Mouse (Mus musculus): ENCODE measurements around the gene Slc25a12.

Gene Slc25a12

DNA sequence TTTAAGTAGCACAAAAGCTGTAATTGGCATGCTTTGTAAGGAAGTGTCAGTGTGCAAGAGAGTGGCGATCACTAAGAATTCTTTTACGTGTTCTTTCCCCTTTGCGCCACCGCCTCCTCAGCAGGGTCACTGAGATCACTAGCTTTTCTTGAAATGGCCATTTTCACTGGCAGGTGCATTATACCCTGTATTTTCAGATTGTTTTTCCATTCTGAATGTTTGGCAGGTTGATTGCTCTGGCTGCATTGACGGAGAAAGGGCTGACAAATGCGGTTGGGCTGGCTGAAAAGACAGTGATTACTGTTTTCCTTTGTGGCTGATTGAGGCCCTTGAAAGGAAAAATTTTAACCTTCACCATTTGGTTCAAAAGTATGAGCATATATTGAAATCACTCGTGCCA, 122.7 kb downstream of the Slc25a12 start:
- no peak for DNase-seq

DNA sequence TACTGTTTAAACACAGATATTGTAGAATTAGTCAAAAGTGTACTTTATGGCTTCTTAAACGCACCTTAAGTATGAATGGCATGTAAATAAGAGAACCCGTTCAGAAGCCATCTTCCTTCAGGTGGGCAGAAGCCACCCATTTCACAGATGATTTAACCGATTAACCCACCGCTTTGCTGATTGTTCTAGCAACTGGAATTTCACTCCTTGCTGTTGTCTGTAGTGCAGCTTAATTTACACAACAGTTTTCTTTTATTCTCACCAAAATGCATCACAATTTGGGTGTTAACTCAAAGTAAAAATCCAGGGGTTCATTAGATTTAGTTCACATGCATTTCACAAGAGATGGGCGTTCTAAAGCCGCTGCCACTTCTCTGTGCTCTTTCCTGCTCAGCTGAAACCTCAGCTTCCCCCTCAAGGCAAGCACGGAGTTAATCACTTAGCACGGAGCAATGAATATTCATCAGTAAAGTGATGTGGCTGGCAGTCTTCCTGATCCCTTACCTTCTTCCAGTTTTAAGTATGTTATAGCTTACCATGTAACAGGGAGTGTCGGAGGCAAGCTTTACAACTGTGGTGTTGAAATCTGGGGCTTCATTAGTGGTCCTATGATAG, 124.4 kb downstream of the Slc25a12 start:
- DNase-seq: no peak

DNA sequence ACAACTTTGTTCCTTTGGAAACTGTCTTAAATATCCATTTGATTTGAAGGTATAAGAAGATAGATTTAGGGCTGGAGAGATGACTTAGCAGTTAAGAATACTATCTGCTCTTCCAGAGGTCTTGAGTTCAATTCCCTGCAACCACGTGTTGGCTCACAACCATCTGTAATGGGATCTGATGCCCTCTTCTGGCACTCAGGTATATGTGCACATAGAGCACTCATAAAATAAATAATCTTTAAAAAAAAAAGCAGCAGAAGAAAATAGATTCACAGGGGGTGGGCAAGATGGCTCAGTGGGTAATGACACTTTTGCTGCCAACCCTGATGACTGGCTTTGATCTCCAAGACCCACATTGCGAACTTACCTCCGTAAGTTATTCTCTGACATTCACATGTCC, 125.4 kb downstream of the Slc25a12 start:
- DNase-seq: no peak

DNA sequence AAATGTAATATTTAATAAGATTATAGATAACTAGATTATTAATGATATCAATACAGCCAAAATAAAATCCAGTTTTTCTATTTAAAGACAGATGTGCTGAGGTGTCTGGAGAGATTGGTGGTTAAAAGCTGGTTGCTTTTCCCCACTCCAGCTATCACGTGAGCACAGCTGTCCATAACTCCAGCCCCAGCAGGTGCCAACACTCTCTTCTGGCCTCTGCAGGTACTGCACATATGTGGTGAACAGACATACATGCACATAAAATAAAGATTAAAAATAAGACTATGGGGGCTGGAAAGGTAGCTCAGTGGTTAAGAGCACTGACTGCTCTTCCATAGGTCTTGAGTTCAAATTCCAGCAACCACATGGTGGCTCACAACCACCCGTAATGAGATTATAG, 126.0 kb downstream of the Slc25a12 start:
- no peak for DNase-seq

DNA sequence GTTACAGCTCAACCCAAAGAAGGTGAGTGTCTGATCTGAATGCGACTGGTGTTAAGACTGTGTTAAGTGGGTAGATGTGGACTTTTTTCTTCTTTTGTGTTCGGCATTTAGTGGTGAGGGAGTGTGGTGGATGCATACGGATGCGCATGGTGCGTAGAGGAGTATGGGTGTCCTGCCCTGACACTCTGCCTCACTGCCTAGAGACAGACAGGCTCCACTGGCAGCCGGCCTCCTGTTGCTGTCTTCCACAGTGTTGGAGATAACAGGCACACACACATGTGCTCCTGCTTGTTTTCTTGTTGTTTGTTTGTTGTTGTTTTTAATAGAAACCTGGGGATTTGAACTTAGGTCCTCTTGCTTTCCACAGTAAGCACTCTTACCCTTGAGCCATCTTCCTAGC, 131.5 kb downstream of the Slc25a12 start:
- no peak for DNase-seq

DNA sequence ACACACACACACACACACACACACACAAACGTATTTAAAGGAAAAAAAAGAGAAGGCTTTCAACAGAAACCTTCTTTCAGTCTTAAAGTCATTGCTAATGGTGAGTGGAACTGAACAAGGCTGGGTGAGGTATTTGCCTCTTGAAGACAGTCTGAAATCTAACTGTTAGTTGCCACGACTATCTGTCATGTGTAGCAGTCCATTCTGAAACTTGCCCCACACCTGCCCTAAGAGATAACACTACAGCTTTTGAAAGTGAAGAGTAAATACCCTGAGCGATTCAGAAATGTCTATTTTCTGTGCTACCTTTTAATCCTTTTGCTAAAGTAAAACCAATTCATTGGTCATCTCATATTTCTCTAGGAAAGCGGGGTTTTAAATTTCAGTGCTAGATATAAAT, 132.1 kb downstream of the Slc25a12 start:
- DNase-seq: no peak

DNA sequence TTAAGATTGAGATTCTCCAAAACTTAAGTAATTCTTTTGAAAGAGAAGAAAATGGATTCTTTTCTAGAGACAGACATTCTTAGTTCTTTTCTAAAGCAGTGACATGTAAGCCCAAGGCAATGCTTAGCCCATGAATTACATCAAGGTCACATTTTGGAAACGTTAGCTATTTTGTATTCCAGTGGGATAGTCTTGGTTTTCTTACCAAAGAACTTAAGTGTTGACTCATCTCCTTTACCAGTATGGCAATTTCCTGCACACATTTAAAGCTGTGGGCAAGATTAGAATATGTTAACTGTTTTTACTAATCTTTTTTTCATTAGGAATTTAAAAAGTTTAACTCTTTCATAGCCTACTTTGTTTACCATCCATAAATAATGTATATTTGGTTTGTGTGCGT, 134.6 kb downstream of the Slc25a12 start:
- no peak for DNase-seq

DNA sequence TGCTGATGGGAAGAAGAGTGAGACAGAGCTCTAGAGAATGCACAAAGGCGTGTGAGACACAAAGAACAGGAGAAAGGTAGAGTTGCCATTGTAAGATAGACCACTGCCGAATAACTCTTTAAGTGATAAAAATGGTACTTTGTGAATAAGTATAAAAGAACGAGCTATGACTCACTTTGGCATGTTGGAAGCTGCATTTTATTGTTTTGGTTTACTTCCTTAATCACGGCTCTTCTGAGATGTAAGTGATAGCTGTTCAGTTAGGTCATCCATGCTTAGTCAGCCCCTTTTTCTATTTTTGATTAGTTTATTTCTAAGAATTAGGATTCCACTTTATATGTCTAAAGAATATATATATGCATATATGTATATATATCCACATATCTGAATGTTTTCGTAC, 135.6 kb downstream of the Slc25a12 start:
- DNase-seq: no peak

DNA sequence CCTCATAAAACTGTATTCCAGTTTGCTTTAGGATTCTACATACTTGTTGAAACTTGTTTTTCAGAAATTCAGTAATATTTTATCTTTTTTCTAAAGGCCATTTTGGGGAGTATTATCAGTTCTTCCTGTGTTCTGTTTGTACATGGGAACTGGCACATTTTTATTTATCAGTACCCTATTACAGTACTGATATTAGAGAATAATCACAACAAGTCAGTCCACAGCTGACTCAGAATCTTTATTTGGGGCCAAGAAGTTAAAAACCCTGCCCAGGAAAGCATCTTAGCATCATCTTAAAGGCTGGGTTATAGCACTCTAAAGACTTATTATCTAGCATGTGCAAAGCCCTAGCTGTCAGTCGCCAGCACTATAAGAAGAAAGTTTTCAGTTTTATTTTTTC, 137.9 kb downstream of the Slc25a12 start:
- DNase-seq: no peak

DNA sequence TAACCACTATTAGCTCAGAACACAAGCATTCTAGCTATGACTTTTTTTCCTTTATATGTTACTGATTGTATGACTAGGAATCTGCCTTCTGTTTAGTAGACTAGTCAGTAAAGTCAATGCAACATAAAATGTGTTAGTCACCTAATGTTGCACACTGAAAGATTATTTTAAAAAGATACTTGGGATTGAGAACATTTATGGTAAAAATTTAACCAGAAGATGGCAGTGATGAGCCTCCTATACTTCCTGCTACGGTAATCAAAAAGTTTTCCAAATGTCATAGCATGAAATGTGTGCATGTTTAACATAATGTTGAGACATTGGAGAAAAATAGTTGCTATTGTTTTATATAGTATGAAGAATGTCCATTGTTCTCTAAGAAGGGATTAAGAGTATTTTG, 140.2 kb downstream of the Slc25a12 start:
- no peak for DNase-seq
